Mouse (Mus musculus) embryonic facial prominence, embryonic 15.5 days (tissue): ENCODE measurements around the gene Tcf7l1. TPM values are rescaled to one million over a fixed set of nuclear protein-coding genes. Genes with fewer than 3 reads are reported as not detected.

Experiments
- ATAC-seq: fragments of 200-750 bp; cut with Nextera tagmentation; 2 replicates; pipeline ENCODE4 v1.8.0; 2017; ENCODE audit warnings: low read depth, moderate TSS enrichment; ENCODE audit not compliant: insufficient number of reproducible peaks, low FRiP score, low TSS enrichment
- H3K27ac ChIP-seq: fragments of 300-500 bp; sonication (generic); replicated peaks from 2 replicates; pipeline ENCODE4 v1.5.1; 2015; ENCODE audit warnings: mild to moderate bottlenecking, inconsistent platforms
- H3K27me3 ChIP-seq: fragments of 300-500 bp; sonication (generic); 2 replicates; pipeline ENCODE4 v1.6.1; 2015; ENCODE audit warnings: inconsistent platforms
- H3K36me3 ChIP-seq: fragments of 300-500 bp; sonication (generic); 2 replicates; pipeline ENCODE4 v1.6.1; 2015; ENCODE audit warnings: mild to moderate bottlenecking, inconsistent platforms
- H3K4me1 ChIP-seq: fragments of 300-500 bp; sonication (generic); 2 replicates; pipeline ENCODE4 v1.6.1; 2015; ENCODE audit warnings: inconsistent platforms
- H3K4me2 ChIP-seq: fragments of 300-500 bp; sonication (generic); replicated peaks from 2 replicates; pipeline ENCODE4 v1.6.1; 2015; ENCODE audit warnings: mild to moderate bottlenecking, inconsistent platforms
- H3K4me3 ChIP-seq: fragments of 300-500 bp; sonication (generic); replicated peaks from 2 replicates; pipeline ENCODE4 v1.5.1; 2015; ENCODE audit warnings: mild to moderate bottlenecking, inconsistent platforms
- H3K9ac ChIP-seq: fragments of 300-500 bp; sonication (generic); 2 replicates; pipeline ENCODE4 v1.6.1; 2015; ENCODE audit warnings: inconsistent platforms
- H3K9me3 ChIP-seq: fragments of 300-500 bp; sonication (generic); replicated peaks from 2 replicates; pipeline ENCODE4 v1.6.1; 2016; ENCODE audit warnings: inconsistent platforms
- WGBS: fragments of 180-500 bp; shearing (Covaris S2); methylation state at CpG from one replicate; pipeline ENCODE4 v1.1.7; 2015; 5-methylcytosine and 5-hydroxymethylcytosine counted together
- polyA plus RNA-seq: library from polyadenylated mRNA; unstranded; fragments of >200 nt; fragmentation: Nextera tagmentation; extraction: Ambion mirVana; gene quantifications from 2 replicates; pipeline ENCODE4 v1.2.1, GENCODE M21; 2015

Tcf7l1 gene
- polyA plus RNA-seq, 1 experiment from 2014 or later, result 54.7 TPM

DNA sequence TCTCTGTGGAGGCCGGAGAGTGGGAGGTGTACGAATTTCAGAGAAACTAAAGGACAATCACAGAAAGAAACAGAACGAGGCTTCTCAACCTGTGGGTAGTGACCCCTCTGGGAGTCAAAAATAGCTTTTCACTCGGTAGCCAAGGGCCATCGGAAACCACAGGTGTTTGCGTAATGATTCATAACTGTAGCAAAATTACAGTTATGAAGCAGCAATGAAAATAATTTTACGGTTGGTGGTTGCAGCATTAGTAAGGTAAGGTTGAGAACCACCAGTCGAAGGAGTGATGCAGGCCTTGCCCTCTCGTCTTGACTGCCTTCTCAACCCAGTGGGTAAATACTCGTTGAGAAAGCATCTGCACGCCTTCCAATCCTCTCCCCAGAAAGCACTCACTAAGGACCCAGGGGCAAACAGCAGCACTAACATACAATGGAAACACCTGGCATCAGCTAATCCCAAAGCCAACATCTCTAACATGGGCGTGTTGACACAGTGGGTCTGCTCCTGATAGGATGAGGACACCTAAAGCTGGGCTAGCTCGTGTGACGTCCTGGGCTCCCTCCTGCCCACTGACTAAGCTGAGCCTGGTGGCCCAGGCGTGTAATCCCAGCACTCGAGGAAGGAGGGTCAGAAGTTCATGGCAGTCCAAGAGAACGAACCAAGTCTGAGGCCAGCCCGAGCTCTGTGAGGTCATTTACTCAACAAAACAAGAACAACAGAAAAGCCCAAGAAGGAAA is 147.7 kb downstream of the Tcf7l1 start:
- no peak for ATAC-seq
- Histone ChIP-seq H3K4me1 (peaks cover 4% of the 10 kb centered on the region; the same call in 1 of the 2 replicates), H3K4me2 (no peak overlapping the region), H3K36me3 (0 out of 2 replicates have a peak, but pooled peaks cover 2% of the 10 kb centered on the region), H3K9me3 (no peaks in the 10 kb centered on the region), H3K27me3 (no peaks in the 10 kb centered on the region), H3K4me3 (no peak overlapping the region), H3K27ac (no peak overlapping the region), H3K9ac (no peak overlapping the region)
- 77% methylated on average over 18 of the region's 18 CpGs for WGBS

DNA sequence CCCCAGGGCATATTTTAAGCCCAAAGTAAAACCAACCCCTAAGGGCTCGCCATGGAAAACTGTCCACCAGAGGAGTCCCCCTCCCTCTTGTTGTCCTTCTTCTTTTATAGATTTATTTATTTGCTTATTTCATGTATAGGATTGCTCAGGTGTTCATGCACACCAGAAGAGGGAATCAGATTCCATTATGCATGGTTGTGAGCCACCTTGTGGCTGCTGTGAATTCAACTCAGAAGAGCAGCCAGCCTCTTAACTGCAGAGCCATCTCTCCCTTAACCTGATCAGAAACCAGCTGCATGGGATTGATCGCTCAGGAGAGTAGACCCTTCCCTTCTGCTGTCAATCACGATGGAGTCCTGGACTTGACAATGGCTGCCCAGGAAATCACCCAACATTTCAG is 152.1 kb downstream of the Tcf7l1 start:
- H3K27me3 ChIP-seq, result no peaks in the 10 kb centered on the region
- no peak overlapping the region for H3K4me3 ChIP-seq
- no peak overlapping the region for H3K4me2 ChIP-seq
- WGBS, result 73% methylated on average over 3 of the region's 3 CpGs
- H3K9ac ChIP-seq, result no peak overlapping the region
- H3K9me3 ChIP-seq, result no peaks in the 10 kb centered on the region
- peaks cover 25% of the 10 kb centered on the region for H3K36me3 ChIP-seq
- no peak for ATAC-seq
- H3K4me1 ChIP-seq, result peaks cover 10% of the 10 kb centered on the region; the same call in 1 of the 2 replicates
- no peak overlapping the region for H3K27ac ChIP-seq

DNA sequence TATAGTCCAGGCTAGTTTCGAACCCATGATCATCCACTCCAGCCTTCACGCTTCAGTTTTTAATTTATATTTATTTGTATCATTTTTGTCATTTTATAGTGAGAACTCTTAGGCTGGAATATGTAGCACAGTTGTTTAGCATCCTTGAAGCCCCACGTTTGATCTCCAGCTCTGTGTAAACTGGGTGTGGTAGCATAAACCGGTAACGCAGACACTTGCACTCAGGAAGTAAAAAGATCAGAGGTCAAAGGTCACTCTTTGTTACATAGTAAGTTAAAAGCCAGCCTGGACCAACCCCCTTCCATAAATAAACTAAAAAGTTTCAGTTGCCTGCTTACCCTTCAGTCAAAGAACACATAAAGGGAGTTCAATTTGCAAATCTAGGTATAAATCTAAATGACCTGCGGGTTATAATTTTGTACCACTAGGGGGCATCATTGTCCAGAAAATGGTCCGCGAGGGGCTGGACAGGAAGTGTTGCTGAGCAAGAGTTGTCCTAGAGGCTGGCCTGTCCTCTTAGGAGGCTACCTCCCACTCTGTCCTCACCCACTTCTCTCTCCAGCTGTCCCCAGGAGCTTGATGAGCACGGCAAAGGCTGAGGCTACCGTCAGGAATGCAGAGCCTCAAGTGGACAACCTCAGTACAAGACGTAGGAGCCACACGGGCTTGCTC is 153.2 kb downstream of the Tcf7l1 start:
- H3K4me3 ChIP-seq, result no peak overlapping the region
- no peaks in the 10 kb centered on the region for H3K9me3 ChIP-seq
- H3K4me2 ChIP-seq, result no peak overlapping the region
- no peak overlapping the region for H3K9ac ChIP-seq
- no peak overlapping the region for H3K27ac ChIP-seq
- H3K4me1 ChIP-seq, result peaks cover 10% of the 10 kb centered on the region; the same call in 1 of the 2 replicates
- H3K36me3 ChIP-seq, result peaks cover 33% of the 10 kb centered on the region
- no peak for ATAC-seq
- H3K27me3 ChIP-seq, result no peaks in the 10 kb centered on the region
- WGBS, result 41% methylated on average over 12 of the region's 12 CpGs

DNA sequence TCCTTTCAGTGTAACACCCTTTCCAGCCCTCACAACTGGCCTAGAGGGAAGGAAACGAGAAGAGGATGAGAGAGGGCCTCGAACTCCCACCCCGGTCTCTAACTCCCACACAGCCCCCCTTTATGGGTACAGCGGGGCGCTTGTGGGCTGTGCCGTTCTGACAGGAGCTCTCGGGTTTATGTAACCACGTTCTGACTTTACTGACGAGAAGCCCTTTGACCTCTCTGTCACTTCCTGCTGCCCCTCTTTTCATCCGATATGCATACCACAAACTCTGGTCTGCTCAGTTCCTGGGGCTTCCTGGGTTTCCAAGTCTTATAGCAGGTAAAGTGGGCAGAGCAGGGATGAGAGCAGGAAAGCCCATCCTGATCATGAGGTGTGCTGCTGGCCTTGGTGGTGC is 154.7 kb downstream of the Tcf7l1 start:
- no peak for ATAC-seq
- no peak overlapping the region for H3K9ac ChIP-seq
- H3K36me3 ChIP-seq, result peaks cover 49% of the 10 kb centered on the region
- 68% methylated on average over 10 of the region's 10 CpGs for WGBS
- H3K4me1 ChIP-seq, result peaks cover 10% of the 10 kb centered on the region; the same call in 1 of the 2 replicates
- no peaks in the 10 kb centered on the region for H3K27me3 ChIP-seq
- H3K27ac ChIP-seq, result no peak overlapping the region
- H3K4me2 ChIP-seq, result no peak overlapping the region
- no peaks in the 10 kb centered on the region for H3K9me3 ChIP-seq
- H3K4me3 ChIP-seq, result no peak overlapping the region

DNA sequence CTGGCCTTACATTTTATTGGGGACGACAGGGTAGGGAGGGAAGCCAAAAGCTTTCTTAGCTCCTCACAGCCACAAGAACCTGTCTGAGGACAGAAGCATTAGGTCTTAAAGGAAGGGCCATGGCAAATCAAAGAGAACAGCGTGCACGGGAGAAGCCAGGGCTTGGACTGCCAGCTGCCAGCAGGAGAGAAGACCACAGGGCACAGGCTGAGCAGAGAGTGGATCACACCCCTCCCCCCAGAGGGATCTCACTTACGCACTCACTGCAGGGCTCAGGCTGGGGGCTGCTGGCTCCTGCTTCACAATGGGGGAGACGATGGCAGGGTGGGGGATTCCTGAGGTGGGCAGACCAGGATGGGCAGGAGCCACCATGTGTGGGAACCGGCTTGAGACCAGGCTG is 157.4 kb downstream of the Tcf7l1 start:
- 0 out of 2 replicates have a peak, but pooled peaks have one; percentile 25 for ATAC-seq
- Histone ChIP-seq H3K9me3 (no peaks in the 10 kb centered on the region), H3K36me3 (peaks cover 73% of the 10 kb centered on the region), H3K9ac (no peak overlapping the region), H3K4me3 (no peak overlapping the region), H3K27ac (no peak overlapping the region), H3K4me2 (no peak overlapping the region), H3K27me3 (no peaks in the 10 kb centered on the region), H3K4me1 (peaks cover 9% of the 10 kb centered on the region; the same call in 1 of the 2 replicates)
- 76% methylated on average over 6 of the region's 6 CpGs for WGBS

DNA sequence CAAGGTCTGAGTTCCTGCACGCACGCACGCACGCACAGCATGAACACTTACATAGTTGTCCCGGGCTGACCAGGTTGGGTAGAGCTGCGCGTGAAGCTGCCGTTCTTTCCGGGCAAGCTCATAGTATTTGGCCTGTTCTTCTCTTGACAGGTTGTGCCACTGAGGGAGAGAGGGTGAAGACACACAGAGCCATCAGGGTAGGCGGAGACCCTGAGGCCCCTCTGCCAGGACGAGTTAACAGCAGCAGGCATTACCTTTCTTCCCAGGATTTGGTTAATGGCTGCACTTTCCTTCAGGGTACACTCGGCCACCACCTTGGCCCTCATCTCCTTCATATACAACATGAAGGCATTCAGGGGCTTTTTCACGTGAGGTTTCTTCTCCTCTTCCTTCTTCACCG is 158.1 kb downstream of the Tcf7l1 start:
- WGBS, result 92% methylated on average over 14 of the region's 14 CpGs
- Histone ChIP-seq H3K4me3 (no peak overlapping the region), H3K27me3 (no peaks in the 10 kb centered on the region), H3K27ac (no peak overlapping the region), H3K9ac (no peak overlapping the region), H3K4me2 (no peak overlapping the region), H3K36me3 (peaks cover 80% of the 10 kb centered on the region), H3K9me3 (no peaks in the 10 kb centered on the region), H3K4me1 (0 out of 2 replicates have a peak, but pooled peaks cover 2% of the 10 kb centered on the region)
- ATAC-seq, result no peak

DNA sequence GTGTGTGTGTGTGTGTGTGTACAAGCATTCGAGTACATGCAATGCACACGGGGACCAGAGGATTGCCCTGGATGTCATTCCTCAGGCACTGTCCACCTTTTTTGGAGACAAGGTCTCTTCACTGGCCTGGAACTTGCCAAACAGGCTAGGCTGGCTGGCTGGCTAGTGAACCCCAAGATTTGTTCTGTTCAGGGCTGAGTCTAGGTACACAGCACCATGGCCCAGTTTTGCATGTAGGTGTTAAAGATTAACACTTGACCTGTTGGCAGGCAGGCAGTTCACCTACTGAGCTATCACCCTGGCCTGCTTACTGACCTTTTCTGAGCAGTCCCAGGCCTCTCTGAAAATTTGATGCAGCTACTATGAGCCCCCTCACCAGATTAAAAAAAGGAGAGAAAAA is 158.7 kb downstream of the Tcf7l1 start:
- Histone ChIP-seq H3K4me3 (no peak overlapping the region), H3K27ac (no peak overlapping the region), H3K27me3 (no peaks in the 10 kb centered on the region), H3K9ac (no peak overlapping the region), H3K36me3 (peaks cover 82% of the 10 kb centered on the region), H3K9me3 (no peaks in the 10 kb centered on the region), H3K4me1 (no peaks in the 10 kb centered on the region), H3K4me2 (no peak overlapping the region)
- ATAC-seq, result no peak
- 97% methylated on average over 2 of the region's 2 CpGs for WGBS

DNA sequence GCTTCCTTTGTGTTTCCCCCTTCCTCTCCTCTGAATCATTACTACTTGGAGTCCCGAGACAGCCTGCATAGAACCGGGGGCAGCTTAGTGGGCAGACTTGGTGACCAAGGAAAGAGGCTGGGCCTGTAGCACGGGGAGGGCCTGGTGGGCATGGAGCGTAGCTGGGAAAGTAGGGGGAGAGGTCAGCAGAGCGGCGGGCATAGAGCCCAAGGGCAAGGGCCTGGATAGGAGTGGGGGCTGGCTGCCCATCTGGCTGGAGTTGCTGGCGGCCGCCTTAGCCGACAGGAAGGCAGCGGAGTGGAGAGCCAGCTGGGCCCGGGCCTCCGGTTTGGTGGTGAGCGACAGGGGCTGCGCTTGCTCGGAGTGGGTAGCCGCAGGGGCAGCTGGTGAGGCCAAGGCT is 161.8 kb downstream of the Tcf7l1 start:
- no peak overlapping the region for H3K9ac ChIP-seq
- H3K4me1 ChIP-seq, result no peaks in the 10 kb centered on the region
- peaks cover 70% of the 10 kb centered on the region for H3K36me3 ChIP-seq
- WGBS, result 91% methylated on average over 16 of the region's 16 CpGs
- ATAC-seq, result no peak
- no peak overlapping the region for H3K4me3 ChIP-seq
- H3K27ac ChIP-seq, result no peak overlapping the region
- H3K4me2 ChIP-seq, result no peak overlapping the region
- H3K27me3 ChIP-seq, result no peaks in the 10 kb centered on the region
- H3K9me3 ChIP-seq, result no peaks in the 10 kb centered on the region

DNA sequence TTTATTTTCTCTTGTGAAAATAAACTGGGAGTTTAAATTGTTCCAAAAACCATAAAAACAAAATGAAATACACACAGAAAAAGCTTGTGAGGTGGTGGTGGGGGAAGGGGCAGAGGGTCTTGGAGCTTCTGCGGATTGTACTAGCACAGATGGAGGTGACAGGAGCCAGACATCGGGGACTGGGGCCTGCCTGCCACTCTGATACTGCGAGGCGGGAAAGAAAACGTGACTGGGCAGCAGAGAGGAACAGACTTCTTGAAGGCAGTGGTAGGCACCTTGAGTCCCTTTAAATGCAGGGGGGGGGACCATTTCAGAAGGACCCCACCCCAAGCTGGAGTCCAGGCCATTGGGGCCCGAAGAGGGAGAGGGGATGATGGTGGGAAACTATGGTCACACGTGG is 162.7 kb downstream of the Tcf7l1 start:
- Histone ChIP-seq H3K27ac (no peak overlapping the region), H3K4me3 (no peak overlapping the region), H3K27me3 (no peaks in the 10 kb centered on the region), H3K9ac (no peak overlapping the region), H3K36me3 (peaks cover 61% of the 10 kb centered on the region), H3K4me2 (no peak overlapping the region), H3K9me3 (no peaks in the 10 kb centered on the region), H3K4me1 (no peaks in the 10 kb centered on the region)
- WGBS, result 86% methylated on average over 7 of the region's 7 CpGs
- ATAC-seq, result no peak

DNA sequence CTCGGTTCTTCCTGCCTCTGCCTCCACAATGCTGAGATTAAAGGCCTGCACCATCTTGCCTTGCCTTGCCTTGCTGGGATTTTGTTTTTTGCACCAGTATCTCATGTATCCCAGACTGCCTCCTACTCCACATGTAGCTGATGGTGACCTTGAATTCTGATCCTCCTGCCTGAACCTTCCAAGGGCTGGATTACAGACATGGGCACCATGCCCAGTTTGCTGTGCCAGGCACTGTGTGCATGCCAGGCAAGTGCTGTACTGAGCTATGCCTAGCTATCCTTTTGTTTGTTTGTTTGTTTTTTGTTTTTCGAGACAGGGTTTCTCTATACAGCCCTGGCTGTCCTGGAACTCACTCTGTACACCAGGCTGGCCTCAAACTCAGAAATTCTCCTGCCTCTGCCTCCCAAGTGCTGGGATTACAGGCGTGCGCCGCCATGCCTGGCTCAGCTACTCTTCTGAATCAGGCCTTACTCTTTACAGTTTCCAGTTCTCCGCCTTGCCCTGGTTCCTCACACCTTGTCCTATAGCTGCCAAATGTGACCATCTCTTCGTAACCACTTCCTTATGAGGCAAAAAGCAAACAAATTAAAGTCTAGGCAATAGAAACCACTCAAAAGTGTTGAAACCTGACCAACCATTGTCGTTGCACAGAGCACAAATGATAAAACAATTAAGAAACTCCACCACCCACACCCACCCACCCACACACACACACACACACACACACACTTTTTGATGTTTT is 165.2 kb downstream of the Tcf7l1 start:
- Histone ChIP-seq H3K27me3 (no peaks in the 10 kb centered on the region), H3K9me3 (no peaks in the 10 kb centered on the region), H3K4me3 (no peak overlapping the region), H3K36me3 (peaks cover 35% of the 10 kb centered on the region), H3K9ac (no peak overlapping the region), H3K4me1 (no peaks in the 10 kb centered on the region), H3K27ac (no peak overlapping the region), H3K4me2 (no peak overlapping the region)
- 88% methylated on average over 8 of the region's 8 CpGs for WGBS
- ATAC-seq, result no peak

DNA sequence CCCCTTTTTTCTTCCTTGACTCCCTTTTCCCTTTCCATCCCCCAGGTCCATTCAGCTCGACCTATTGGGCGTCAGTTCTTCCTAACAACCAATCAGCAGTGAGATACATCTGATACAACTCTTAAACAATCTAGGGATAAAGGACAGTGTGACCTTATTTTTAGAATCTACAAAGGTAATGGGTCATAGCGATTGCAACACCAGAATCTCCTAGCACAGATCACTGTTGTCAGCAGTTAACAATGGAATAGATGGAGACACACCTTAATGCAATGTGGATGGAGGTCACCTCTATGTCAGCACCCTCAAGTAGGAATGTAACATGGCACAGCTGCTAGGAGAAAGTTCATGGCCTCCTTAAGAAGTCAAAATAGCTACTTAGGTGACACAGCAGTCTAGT is 166.1 kb downstream of the Tcf7l1 start:
- no peak for ATAC-seq
- Histone ChIP-seq H3K9ac (no peak overlapping the region), H3K4me3 (no peak overlapping the region), H3K27me3 (no peaks in the 10 kb centered on the region), H3K4me1 (no peaks in the 10 kb centered on the region), H3K9me3 (no peaks in the 10 kb centered on the region), H3K27ac (no peak overlapping the region), H3K4me2 (no peak overlapping the region), H3K36me3 (peaks cover 28% of the 10 kb centered on the region)
- WGBS, result 49% methylated on average over 3 of the region's 3 CpGs
